Mouse (Mus musculus): ENCODE measurements at regions not wholly inside any gene's neighbourhood (a gene's known extent, or its start where the extent isn't known, plus 50 kb on each side); places are given as distances from the start of the nearest gene placed in this dataset.

GRCm38 (mm10) chr8:18311597-18311996 is 666.5 kb downstream of the Defb40 start:
- no peak for DNase-seq
- no peak overlapping the region for H3K4me3 ChIP-seq (replicated peaks; ENCODE audit: insufficient read depth, low read depth, low read length)
- no peak overlapping the region for H3K27ac ChIP-seq (ENCODE audit: insufficient read depth, low read length)
- 53% methylated on average over 5 of the region's 5 CpGs for WGBS
- H3K27me3 ChIP-seq (ENCODE audit: control insufficient read depth, insufficient read depth, low read length), result no peaks in the 10 kb centered on the region
- H3K4me1 ChIP-seq (ENCODE audit: control insufficient read depth, insufficient read depth, low read length), result no peaks in the 10 kb centered on the region
- TF ChIP-seq POLR2A (IDR thresholded peaks at IDR 0.05; ENCODE audit: borderline replicate concordance, insufficient read depth, low read length) (no peak), CTCF (IDR thresholded peaks at IDR 0.05; ENCODE audit: borderline replicate concordance, insufficient read depth, low read depth, low read length) (no peak)

GRCm38 (mm10) chr8:18310927-18311326 is 667.1 kb downstream of the Defb40 start:
- H3K27me3 ChIP-seq (ENCODE audit: control insufficient read depth, insufficient read depth, low read length), result no peaks in the 10 kb centered on the region
- H3K4me3 ChIP-seq (replicated peaks; ENCODE audit: insufficient read depth, low read depth, low read length), result no peak overlapping the region
- H3K4me1 ChIP-seq (ENCODE audit: control insufficient read depth, insufficient read depth, low read length), result no peaks in the 10 kb centered on the region
- no peak for TF ChIP-seq POLR2A (IDR thresholded peaks at IDR 0.05; ENCODE audit: borderline replicate concordance, insufficient read depth, low read length)
- TF ChIP-seq CTCF (IDR thresholded peaks at IDR 0.05; ENCODE audit: borderline replicate concordance, insufficient read depth, low read depth, low read length), result no peak
- WGBS, result 15% methylated on average over 1 of the region's 1 CpGs
- no peak overlapping the region for H3K27ac ChIP-seq (ENCODE audit: insufficient read depth, low read length)
- no peak for DNase-seq

GRCm38 (mm10) chr8:18287536-18288237 is 690.4 kb downstream of the Defb40 start:
- Histone ChIP-seq H3K27ac (ENCODE audit: insufficient read depth, low read length) (no peak overlapping the region), H3K4me1 (ENCODE audit: control insufficient read depth, insufficient read depth, low read length) (no peaks in the 10 kb centered on the region), H3K27me3 (ENCODE audit: control insufficient read depth, insufficient read depth, low read length) (no peaks in the 10 kb centered on the region), H3K4me3 (replicated peaks; ENCODE audit: insufficient read depth, low read depth, low read length) (no peak overlapping the region)
- no peak for TF ChIP-seq CTCF (IDR thresholded peaks at IDR 0.05; ENCODE audit: borderline replicate concordance, insufficient read depth, low read depth, low read length)
- no peak for TF ChIP-seq POLR2A (IDR thresholded peaks at IDR 0.05; ENCODE audit: borderline replicate concordance, insufficient read depth, low read length)
- WGBS, result 17% methylated on average over 8 of the region's 8 CpGs
- peak in 1 of 2 experiments; percentile 1 for DNase-seq

GRCm38 (mm10) chr8:18279932-18280331 is 698.1 kb downstream of the Defb40 start:
- Histone ChIP-seq H3K27me3 (ENCODE audit: control insufficient read depth, insufficient read depth, low read length) (no peaks in the 10 kb centered on the region), H3K27ac (ENCODE audit: insufficient read depth, low read length) (no peak overlapping the region), H3K4me3 (replicated peaks; ENCODE audit: insufficient read depth, low read depth, low read length) (no peak overlapping the region), H3K4me1 (ENCODE audit: control insufficient read depth, insufficient read depth, low read length) (no peaks in the 10 kb centered on the region)
- 6% methylated on average over 4 of the region's 4 CpGs for WGBS
- DNase-seq, result peak in 1 of 2 experiments; percentile 20
- no peak for TF ChIP-seq POLR2A (IDR thresholded peaks at IDR 0.05; ENCODE audit: borderline replicate concordance, insufficient read depth, low read length)
- TF ChIP-seq CTCF (IDR thresholded peaks at IDR 0.05; ENCODE audit: borderline replicate concordance, insufficient read depth, low read depth, low read length), result no peak

DNA sequence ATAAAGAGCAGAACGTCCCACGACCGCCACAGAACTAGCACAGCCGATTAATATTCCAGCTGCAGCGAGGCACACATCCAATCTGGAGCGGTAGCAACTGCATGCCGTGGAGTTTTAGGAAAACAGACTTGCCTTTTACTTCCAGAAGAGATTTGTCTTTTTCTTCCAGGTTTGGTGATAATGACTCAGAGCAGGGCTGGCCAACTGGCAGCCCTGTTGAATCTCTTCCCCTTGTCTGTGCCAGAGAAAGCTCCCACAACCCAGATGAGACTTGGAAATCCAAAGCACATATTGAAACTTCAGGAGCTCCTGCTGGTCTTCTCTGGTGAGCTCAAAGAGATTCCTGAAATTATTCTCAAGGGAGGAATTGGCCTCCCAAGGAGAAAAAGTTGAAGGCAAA is 709.8 kb downstream of the Defb40 start:
- WGBS, result 17% methylated on average over 7 of the region's 7 CpGs
- H3K27ac ChIP-seq (ENCODE audit: insufficient read depth, low read length), result no peak overlapping the region
- H3K27me3 ChIP-seq (ENCODE audit: control insufficient read depth, insufficient read depth, low read length), result no peaks in the 10 kb centered on the region; the same call in 1 of the 2 replicates
- no peak overlapping the region for H3K4me3 ChIP-seq (replicated peaks; ENCODE audit: insufficient read depth, low read depth, low read length)
- no peaks in the 10 kb centered on the region for H3K4me1 ChIP-seq (ENCODE audit: control insufficient read depth, insufficient read depth, low read length)
- DNase-seq, result no peak
- TF ChIP-seq CTCF (IDR thresholded peaks at IDR 0.05; ENCODE audit: borderline replicate concordance, insufficient read depth, low read depth, low read length) (no peak), POLR2A (IDR thresholded peaks at IDR 0.05; ENCODE audit: borderline replicate concordance, insufficient read depth, low read length) (no peak)

- WGBS, result 21% methylated on average over 7 of the region's 7 CpGs
- no peak for TF ChIP-seq CTCF (IDR thresholded peaks at IDR 0.05; ENCODE audit: borderline replicate concordance, insufficient read depth, low read depth, low read length)
- no peak for TF ChIP-seq POLR2A (IDR thresholded peaks at IDR 0.05; ENCODE audit: borderline replicate concordance, insufficient read depth, low read length)
- no peaks in the 10 kb centered on the region for H3K27me3 ChIP-seq (ENCODE audit: control insufficient read depth, insufficient read depth, low read length)
- H3K4me1 ChIP-seq (ENCODE audit: control insufficient read depth, insufficient read depth, low read length), result no peaks in the 10 kb centered on the region
- peak in 1 of 2 experiments; percentile 20 for DNase-seq
- no peak overlapping the region for H3K27ac ChIP-seq (ENCODE audit: insufficient read depth, low read length)
- H3K4me3 ChIP-seq (replicated peaks; ENCODE audit: insufficient read depth, low read depth, low read length), result no peak overlapping the region
Measured at GRCm38 (mm10) chr8:18258287-18258961, 719.6 kb downstream of the Defb40 start.

GRCm38 (mm10) chr8:18246299-18246698 is 731.8 kb downstream of the Defb40 start:
- TF ChIP-seq CTCF (IDR thresholded peaks at IDR 0.05; ENCODE audit: borderline replicate concordance, insufficient read depth, low read depth, low read length) (no peak), POLR2A (IDR thresholded peaks at IDR 0.05; ENCODE audit: borderline replicate concordance, insufficient read depth, low read length) (no peak)
- H3K4me1 ChIP-seq (ENCODE audit: control insufficient read depth, insufficient read depth, low read length), result no peaks in the 10 kb centered on the region
- H3K27me3 ChIP-seq (ENCODE audit: control insufficient read depth, insufficient read depth, low read length), result no peaks in the 10 kb centered on the region
- H3K4me3 ChIP-seq (replicated peaks; ENCODE audit: insufficient read depth, low read depth, low read length), result no peak overlapping the region
- 83% methylated on average over 12 of the region's 12 CpGs for WGBS
- no peak overlapping the region for H3K27ac ChIP-seq (ENCODE audit: insufficient read depth, low read length)
- no peak for DNase-seq

DNA sequence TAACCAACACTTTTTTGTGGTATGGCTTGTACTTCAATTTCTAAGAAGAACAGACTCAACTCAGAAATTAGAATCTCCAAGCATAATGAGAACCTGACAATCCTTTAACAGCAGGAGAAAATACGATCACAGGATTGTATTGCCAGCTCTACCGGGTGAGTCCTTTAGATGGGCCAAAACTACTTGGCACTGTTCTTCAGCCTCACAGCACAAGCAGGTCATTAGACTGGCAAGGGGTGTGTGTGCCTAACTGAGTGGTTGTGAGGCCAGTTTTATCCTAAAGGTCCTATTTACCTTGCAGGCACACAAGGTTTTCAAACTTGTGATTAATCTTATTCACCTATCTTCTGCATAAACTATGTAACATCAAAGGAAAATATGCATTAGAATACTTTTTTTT is 760.5 kb downstream of the Defb40 start:
- Histone ChIP-seq H3K4me3 (replicated peaks; ENCODE audit: insufficient read depth, low read depth, low read length) (no peak overlapping the region), H3K27me3 (ENCODE audit: control insufficient read depth, insufficient read depth, low read length) (no peaks in the 10 kb centered on the region), H3K4me1 (ENCODE audit: control insufficient read depth, insufficient read depth, low read length) (no peaks in the 10 kb centered on the region; the same call in 1 of the 2 replicates), H3K27ac (ENCODE audit: insufficient read depth, low read length) (no peak overlapping the region)
- WGBS, result 7% methylated on average over 2 of the region's 2 CpGs
- DNase-seq, result peak in 1 of 2 experiments; percentile 23
- TF ChIP-seq CTCF (IDR thresholded peaks at IDR 0.05; ENCODE audit: borderline replicate concordance, insufficient read depth, low read depth, low read length), result no peak
- no peak for TF ChIP-seq POLR2A (IDR thresholded peaks at IDR 0.05; ENCODE audit: borderline replicate concordance, insufficient read depth, low read length)
